Mouse (Mus musculus) embryonic facial prominence, embryonic 14.5 days (tissue): Measurements from ENCODE around the gene Dyrk1a. TPM values are rescaled to one million over a fixed set of nuclear protein-coding genes. Genes with fewer than 3 reads are reported as not detected.

Experiments used
- ATAC-seq: fragments of 200-750 bp; cut with Nextera tagmentation; 2 replicates; pipeline ENCODE4 v1.8.0; 2017; ENCODE audit warnings: low read depth, moderate number of reproducible peaks, moderate TSS enrichment
- DNase-seq: peaks from one replicate; pipeline ENCODE4 v3.0.0-alpha.2; 2015; ENCODE audit warnings: low spot score
- H3K27ac ChIP-seq: fragments of 300-500 bp; sonication (generic); replicated peaks from 2 replicates; pipeline ENCODE4 v1.5.1; 2014; ENCODE audit warnings: low read depth, mild to moderate bottlenecking, low read length, moderate library complexity
- H3K27me3 ChIP-seq: fragments of 300-500 bp; sonication (generic); replicated peaks from 2 replicates; pipeline ENCODE4 v1.6.1; 2014; ENCODE audit warnings: low read length; ENCODE audit not compliant: control insufficient read depth, insufficient read depth
- H3K36me3 ChIP-seq: fragments of 300-500 bp; sonication (generic); 2 replicates; pipeline ENCODE4 v1.6.1; 2014; ENCODE audit warnings: low read length, mixed read lengths; ENCODE audit not compliant: control insufficient read depth, insufficient read depth
- H3K4me1 ChIP-seq: fragments of 300-500 bp; sonication (generic); 2 replicates; pipeline ENCODE4 v1.6.1; 2014; ENCODE audit warnings: antibody characterized with exemption, low read length; ENCODE audit not compliant: control insufficient read depth, insufficient read depth
- H3K4me2 ChIP-seq: fragments of 300-500 bp; sonication (generic); 2 replicates; pipeline ENCODE4 v1.6.1; 2014; ENCODE audit warnings: low read depth, mild to moderate bottlenecking, low read length, moderate library complexity, mixed read lengths
- H3K4me3 ChIP-seq: fragments of 300-500 bp; sonication (generic); 2 replicates; pipeline ENCODE4 v1.5.1; 2014; ENCODE audit warnings: low read depth, mild to moderate bottlenecking, low read length
- H3K9ac ChIP-seq: fragments of 300-500 bp; sonication (generic); 2 replicates; pipeline ENCODE4 v1.6.1; 2014; ENCODE audit warnings: low read depth, mild to moderate bottlenecking, low read length, moderate library complexity, mixed read lengths
- H3K9me3 ChIP-seq: fragments of 300-500 bp; sonication (generic); 2 replicates; pipeline ENCODE4 v1.6.1; 2016; ENCODE audit warnings: low read length; ENCODE audit not compliant: control insufficient read depth
- WGBS: fragments of 180-500 bp; shearing (Covaris S2); extraction: QIAGEN DNeasy Blood & Tissue Kit; methylation state at CpG from one replicate; pipeline ENCODE4 v1.1.7; 2014; 5-methylcytosine and 5-hydroxymethylcytosine counted together
- polyA plus RNA-seq: library from polyadenylated mRNA; unstranded; fragments of >200 nt; fragmentation: Nextera tagmentation; extraction: Ambion mirVana; gene quantifications from 2 replicates; pipeline ENCODE4 v1.2.1, GENCODE M21; 2014

Dyrk1a gene
- polyA plus RNA-seq, 1 experiment from 2014 or later, result 11.2 TPM

GRCm38 (mm10) chr16:94579348-94579747 is 9.5 kb downstream of the Dyrk1a start:
- no peak overlapping the region for H3K27ac ChIP-seq
- no peaks in the 10 kb centered on the region for H3K9me3 ChIP-seq
- H3K4me3 ChIP-seq, result no peak overlapping the region
- no peak for ATAC-seq
- no peak overlapping the region for H3K4me2 ChIP-seq
- DNase-seq, result no peak
- peaks cover 23% of the 10 kb centered on the region for H3K4me1 ChIP-seq
- no peaks in the 10 kb centered on the region for H3K27me3 ChIP-seq
- H3K36me3 ChIP-seq, result no peaks in the 10 kb centered on the region
- H3K9ac ChIP-seq, result no peak overlapping the region
- WGBS, result 92% methylated on average over 4 of the region's 4 CpGs

GRCm38 (mm10) chr16:94580844-94581405 is 11.1 kb downstream of the Dyrk1a start:
- no peaks in the 10 kb centered on the region for H3K27me3 ChIP-seq
- no peak overlapping the region for H3K4me3 ChIP-seq
- H3K4me2 ChIP-seq, result 0 out of 2 replicates have a peak overlapping the region, but pooled peaks have one; percentile 13
- H3K9ac ChIP-seq, result 0 out of 2 replicates have a peak overlapping the region, but pooled peaks have one; percentile 37
- H3K4me1 ChIP-seq, result peaks cover 13% of the 10 kb centered on the region
- ATAC-seq (0 out of 2 replicates have a peak, but pooled peaks have one; percentile 47), DNase-seq (peak; percentile 67)
- peak overlapping the region; percentile 39 for H3K27ac ChIP-seq
- H3K36me3 ChIP-seq, result no peaks in the 10 kb centered on the region
- H3K9me3 ChIP-seq, result no peaks in the 10 kb centered on the region
- 33% methylated on average over 7 of the region's 7 CpGs for WGBS

GRCm38 (mm10) chr16:94586349-94586990 is 16.7 kb downstream of the Dyrk1a start:
- Histone ChIP-seq H3K4me2 (no peak overlapping the region), H3K4me1 (peaks cover 23% of the 10 kb centered on the region)
- no peak for ATAC-seq

GRCm38 (mm10) chr16:94587461-94587860 is 17.7 kb downstream of the Dyrk1a start:
- Histone ChIP-seq H3K27ac (no peak overlapping the region), H3K4me1 (peaks cover 23% of the 10 kb centered on the region), H3K36me3 (no peaks in the 10 kb centered on the region), H3K4me2 (no peak overlapping the region), H3K9me3 (no peaks in the 10 kb centered on the region), H3K9ac (no peak overlapping the region), H3K27me3 (no peaks in the 10 kb centered on the region), H3K4me3 (no peak overlapping the region)
- no peak for ATAC-seq
- WGBS, result 69% methylated on average over 4 of the region's 4 CpGs
- no peak for DNase-seq

More at GRCm38 (mm10) chr16:94586349-94586990, 16.7 kb downstream of the Dyrk1a start:
- H3K9me3 ChIP-seq, result no peaks in the 10 kb centered on the region
- 66% methylated on average over 7 of the region's 7 CpGs for WGBS
- no peaks in the 10 kb centered on the region for H3K36me3 ChIP-seq
- H3K27me3 ChIP-seq, result no peaks in the 10 kb centered on the region
- no peak overlapping the region for H3K4me3 ChIP-seq
- no peak overlapping the region for H3K9ac ChIP-seq
- no peak overlapping the region for H3K27ac ChIP-seq
- DNase-seq, result no peak

- DNase-seq (no peak), ATAC-seq (no peak)
- no peaks in the 10 kb centered on the region for H3K27me3 ChIP-seq
- H3K4me2 ChIP-seq, result no peak overlapping the region
- H3K9me3 ChIP-seq, result no peaks in the 10 kb centered on the region
- H3K27ac ChIP-seq, result no peak overlapping the region
- no peak overlapping the region for H3K9ac ChIP-seq
- H3K36me3 ChIP-seq, result no peaks in the 10 kb centered on the region
- H3K4me1 ChIP-seq, result peaks cover 23% of the 10 kb centered on the region
- H3K4me3 ChIP-seq, result no peak overlapping the region
- WGBS, result 61% methylated on average over 8 of the region's 8 CpGs
These were observed 18.4 kb downstream of the Dyrk1a start for GRCm38 (mm10) chr16:94588171-94588570.

GRCm38 (mm10) chr16:94588974-94589373 is 19.2 kb downstream of the Dyrk1a start:
- Histone ChIP-seq H3K4me3 (no peak overlapping the region), H3K4me2 (no peak overlapping the region), H3K4me1 (peaks cover 23% of the 10 kb centered on the region), H3K9me3 (no peaks in the 10 kb centered on the region), H3K36me3 (no peaks in the 10 kb centered on the region), H3K9ac (no peak overlapping the region), H3K27ac (no peak overlapping the region), H3K27me3 (no peaks in the 10 kb centered on the region)
- no peak for ATAC-seq
- WGBS, result 85% methylated on average over 6 of the region's 6 CpGs
- no peak for DNase-seq

- Histone ChIP-seq H3K27ac (no peak overlapping the region), H3K9ac (no peak overlapping the region), H3K4me2 (no peak overlapping the region), H3K9me3 (no peaks in the 10 kb centered on the region), H3K27me3 (no peaks in the 10 kb centered on the region), H3K4me1 (peaks cover 23% of the 10 kb centered on the region), H3K36me3 (no peaks in the 10 kb centered on the region), H3K4me3 (no peak overlapping the region)
- DNase-seq (no peak), ATAC-seq (no peak)
- 86% methylated on average over 1 of the region's 1 CpGs for WGBS
These were observed 19.8 kb downstream of the Dyrk1a start for GRCm38 (mm10) chr16:94589648-94590047.

- no peaks in the 10 kb centered on the region for H3K9me3 ChIP-seq
- no peak overlapping the region for H3K9ac ChIP-seq
- no peaks in the 10 kb centered on the region for H3K27me3 ChIP-seq
- H3K36me3 ChIP-seq, result no peaks in the 10 kb centered on the region
- H3K4me2 ChIP-seq, result no peak overlapping the region
- ATAC-seq (no peak), DNase-seq (no peak)
- peaks cover 23% of the 10 kb centered on the region for H3K4me1 ChIP-seq
- WGBS, result 85% methylated on average over 1 of the region's 1 CpGs
- H3K27ac ChIP-seq, result no peak overlapping the region
- H3K4me3 ChIP-seq, result no peak overlapping the region
These were observed 20.4 kb downstream of the Dyrk1a start for GRCm38 (mm10) chr16:94590214-94590613.

GRCm38 (mm10) chr16:94590977-94591376 is 21.2 kb downstream of the Dyrk1a start:
- H3K36me3 ChIP-seq, result no peaks in the 10 kb centered on the region
- ATAC-seq, result no peak
- DNase-seq, result no peak
- no peaks in the 10 kb centered on the region for H3K9me3 ChIP-seq
- peaks cover 23% of the 10 kb centered on the region for H3K4me1 ChIP-seq
- H3K27me3 ChIP-seq, result no peaks in the 10 kb centered on the region
- H3K27ac ChIP-seq, result no peak overlapping the region
- H3K9ac ChIP-seq, result no peak overlapping the region
- no peak overlapping the region for H3K4me2 ChIP-seq
- 87% methylated on average over 8 of the region's 8 CpGs for WGBS
- H3K4me3 ChIP-seq, result no peak overlapping the region
